Mouse (Mus musculus) heart, embryonic 11.5 days (tissue): ENCODE data around the gene Cdc6. TPM values are rescaled to one million over a fixed set of nuclear protein-coding genes. Genes with fewer than 3 reads are reported as not detected.
A peak's percentile ranks its signal among the peaks of the same experiment; 100 is the strongest.
"Not testable (repeated sequence)": the region's sequence is repeated elsewhere in the genome, so short reads cannot be mapped to it uniquely, and the experiment has no call there.

ENCODE experiments used
- ATAC-seq: fragments of 200-750 bp; cut with Nextera tagmentation; replicated peaks from 2 replicates; pipeline ENCODE4 v1.8.0; 2017; ENCODE audit warnings: moderate library complexity; ENCODE audit not compliant: insufficient number of reproducible peaks, low FRiP score, low TSS enrichment
- H3K27ac ChIP-seq: fragments of 300-500 bp; sonication (generic); 2 replicates; pipeline ENCODE4 v1.5.1; 2014; ENCODE audit warnings: mild to moderate bottlenecking, low read depth, low read length
- H3K27me3 ChIP-seq: fragments of 300-500 bp; sonication (generic); 2 replicates; pipeline ENCODE4 v1.6.1; 2014; ENCODE audit warnings: mild to moderate bottlenecking, low read length, mixed read lengths; ENCODE audit not compliant: control insufficient read depth, insufficient read depth
- H3K36me3 ChIP-seq: fragments of 300-500 bp; sonication (generic); 2 replicates; pipeline ENCODE4 v1.6.1; 2014; ENCODE audit warnings: mild to moderate bottlenecking, low read length, moderate library complexity, mixed read lengths; ENCODE audit not compliant: control insufficient read depth, insufficient read depth
- H3K4me1 ChIP-seq: fragments of 300-500 bp; sonication (generic); 2 replicates; pipeline ENCODE4 v1.6.1; 2014; ENCODE audit warnings: low read length; ENCODE audit not compliant: control insufficient read depth, insufficient read depth
- H3K4me2 ChIP-seq: fragments of 300-500 bp; sonication (generic); 2 replicates; pipeline ENCODE4 v1.6.1; 2014; ENCODE audit warnings: mild to moderate bottlenecking, moderate library complexity
- H3K4me3 ChIP-seq: fragments of 300-500 bp; sonication (generic); 2 replicates; pipeline ENCODE4 v1.5.1; 2014; ENCODE audit warnings: low read depth, low read length
- H3K9ac ChIP-seq: fragments of 300-500 bp; sonication (generic); 2 replicates; pipeline ENCODE4 v1.6.1; 2014; ENCODE audit warnings: mild to moderate bottlenecking, low read depth, low read length, moderate library complexity
- H3K9me3 ChIP-seq: fragments of 300-500 bp; sonication (generic); replicated peaks from 2 replicates; pipeline ENCODE4 v1.6.1; 2016; ENCODE audit warnings: low read length; ENCODE audit not compliant: control insufficient read depth
- WGBS: fragments of 180-500 bp; shearing (Covaris S2); extraction: QIAGEN DNeasy Blood & Tissue Kit; methylation state at CpG from one replicate; pipeline ENCODE4 v1.1.7; 2014; ENCODE audit not compliant: insufficient replicate concordance; 5-methylcytosine and 5-hydroxymethylcytosine counted together
- polyA plus RNA-seq: library from polyadenylated mRNA; unstranded; fragments of >200 nt; fragmentation: Nextera tagmentation; extraction: Ambion mirVana; gene quantifications from 2 replicates; pipeline ENCODE4 v1.2.1, GENCODE M21; 2014

Cdc6 gene
- polyA plus RNA-seq, 1 experiment from 2014 or later: 33.6 TPM

DNA sequence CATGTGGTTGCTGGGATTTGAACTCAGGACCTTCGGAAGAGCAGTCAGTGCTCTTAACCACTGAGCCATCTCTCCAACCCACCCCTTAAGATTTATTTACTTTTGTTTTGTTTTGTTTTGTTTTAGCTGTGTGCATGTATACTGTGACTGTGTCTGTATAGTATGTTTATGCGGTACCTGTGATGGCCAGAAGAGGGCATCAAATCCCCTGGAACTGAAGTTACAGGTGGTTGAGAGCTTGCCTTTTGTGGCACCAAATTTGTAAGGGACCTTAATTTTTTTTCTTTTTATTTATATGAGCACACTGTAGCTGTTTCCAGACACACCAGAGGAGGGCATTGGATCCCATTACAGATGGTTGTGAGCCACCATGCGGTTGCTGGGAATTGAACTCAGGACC is 8.8 kb downstream of the Cdc6 start:
- WGBS: 91% methylated on average over 3 of the region's 3 CpGs

DNA sequence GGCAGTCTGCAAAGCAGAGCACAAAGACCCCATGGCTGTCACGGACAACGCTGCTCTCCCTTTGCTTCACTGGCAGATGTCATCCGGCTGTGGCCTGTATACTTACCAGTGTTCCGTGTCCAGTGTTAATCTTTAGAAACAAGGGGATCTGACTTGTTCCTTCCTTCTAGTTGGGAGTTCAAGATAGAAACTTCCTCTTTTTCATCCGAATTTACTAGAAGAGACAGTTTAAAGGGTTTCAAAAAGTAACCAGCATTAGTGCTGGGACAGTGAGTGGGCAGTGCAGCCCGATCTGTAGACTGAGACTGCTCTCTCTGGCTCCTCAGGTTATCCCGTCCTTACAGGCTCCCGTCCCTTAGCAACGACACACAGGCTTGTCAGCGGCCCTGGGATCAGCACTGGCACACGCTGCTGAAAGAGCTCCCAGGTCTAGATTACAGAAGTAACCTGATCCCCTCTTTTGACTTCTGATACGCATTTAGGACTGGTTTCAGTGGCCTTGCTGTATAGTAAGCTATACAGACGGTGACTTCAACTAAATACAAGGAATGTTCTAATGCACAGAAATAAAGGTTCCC is 9.9 kb downstream of the Cdc6 start:
- Histone ChIP-seq H3K36me3 (peaks cover 23% of the 10 kb centered on the region), H3K27ac (peak overlapping the region; percentile 22; the same call in 1 of the 2 replicates)
- ATAC-seq: no peak

More for the DNA sequence above, 8.8 kb downstream of the Cdc6 start:
- H3K4me2 ChIP-seq, H3K4me3 ChIP-seq, H3K9ac ChIP-seq, H3K9me3 ChIP-seq, ATAC-seq, H3K27me3 ChIP-seq, H3K27ac ChIP-seq: not testable (repeated sequence)
- peaks cover 23% of the 10 kb centered on the region for H3K36me3 ChIP-seq
- H3K4me1 ChIP-seq: peaks cover 14% of the 10 kb centered on the region

GRCm38 (mm10) chr11:98918231-98918630 is 10.6 kb downstream of the Cdc6 start:
- Histone ChIP-seq H3K4me2 (peak overlapping the region; percentile 19; the same call in 1 of the 2 replicates), H3K36me3 (peaks cover 23% of the 10 kb centered on the region), H3K4me3 (no peak overlapping the region), H3K27me3 (no peaks in the 10 kb centered on the region), H3K9ac (no peak overlapping the region), H3K27ac (peak overlapping the region; percentile 22; the same call in 1 of the 2 replicates), H3K4me1 (peaks cover 14% of the 10 kb centered on the region), H3K9me3 (no peaks in the 10 kb centered on the region)
- no peak for ATAC-seq
- WGBS: 76% methylated on average over 9 of the region's 9 CpGs

More for the DNA sequence above, 9.9 kb downstream of the Cdc6 start:
- H3K9ac ChIP-seq: peak overlapping the region; percentile 34; the same call in 1 of the 2 replicates
- no peaks in the 10 kb centered on the region for H3K27me3 ChIP-seq
- H3K9me3 ChIP-seq: no peaks in the 10 kb centered on the region
- WGBS: 49% methylated on average over 13 of the region's 13 CpGs
- H3K4me3 ChIP-seq: no peak overlapping the region
- peaks cover 14% of the 10 kb centered on the region for H3K4me1 ChIP-seq
- peak overlapping the region; percentile 19; the same call in 1 of the 2 replicates for H3K4me2 ChIP-seq

- no peaks in the 10 kb centered on the region for H3K9me3 ChIP-seq
- WGBS: 90% methylated on average over 11 of the region's 11 CpGs
- H3K27me3 ChIP-seq: no peaks in the 10 kb centered on the region
- no peak for ATAC-seq
- no peak overlapping the region for H3K9ac ChIP-seq
- no peak overlapping the region for H3K4me2 ChIP-seq
- peaks cover 14% of the 10 kb centered on the region for H3K4me1 ChIP-seq
- no peak overlapping the region for H3K4me3 ChIP-seq
- H3K36me3 ChIP-seq: peaks cover 21% of the 10 kb centered on the region
- H3K27ac ChIP-seq: no peak overlapping the region
Observed at GRCm38 (mm10) chr11:98919009-98919408, 11.4 kb downstream of the Cdc6 start.

GRCm38 (mm10) chr11:98921813-98922212 is 14.2 kb downstream of the Cdc6 start:
- H3K4me1 ChIP-seq: peaks cover 35% of the 10 kb centered on the region
- not testable (repeated sequence) for H3K9me3 ChIP-seq, ATAC-seq, H3K9ac ChIP-seq, H3K27me3 ChIP-seq, H3K4me3 ChIP-seq, H3K4me2 ChIP-seq, H3K27ac ChIP-seq
- peaks cover 15% of the 10 kb centered on the region; the same call in 1 of the 2 replicates for H3K36me3 ChIP-seq
- 52% methylated on average over 15 of the region's 15 CpGs for WGBS

- H3K27me3 ChIP-seq, H3K4me2 ChIP-seq, ATAC-seq, H3K27ac ChIP-seq, H3K4me3 ChIP-seq, H3K9me3 ChIP-seq, H3K9ac ChIP-seq: not testable (repeated sequence)
- WGBS: 53% methylated on average over 10 of the region's 10 CpGs
- peaks cover 32% of the 10 kb centered on the region for H3K4me1 ChIP-seq
- H3K36me3 ChIP-seq: peaks cover 12% of the 10 kb centered on the region; the same call in 1 of the 2 replicates
Observed at GRCm38 (mm10) chr11:98922307-98922706, 14.7 kb downstream of the Cdc6 start.

DNA sequence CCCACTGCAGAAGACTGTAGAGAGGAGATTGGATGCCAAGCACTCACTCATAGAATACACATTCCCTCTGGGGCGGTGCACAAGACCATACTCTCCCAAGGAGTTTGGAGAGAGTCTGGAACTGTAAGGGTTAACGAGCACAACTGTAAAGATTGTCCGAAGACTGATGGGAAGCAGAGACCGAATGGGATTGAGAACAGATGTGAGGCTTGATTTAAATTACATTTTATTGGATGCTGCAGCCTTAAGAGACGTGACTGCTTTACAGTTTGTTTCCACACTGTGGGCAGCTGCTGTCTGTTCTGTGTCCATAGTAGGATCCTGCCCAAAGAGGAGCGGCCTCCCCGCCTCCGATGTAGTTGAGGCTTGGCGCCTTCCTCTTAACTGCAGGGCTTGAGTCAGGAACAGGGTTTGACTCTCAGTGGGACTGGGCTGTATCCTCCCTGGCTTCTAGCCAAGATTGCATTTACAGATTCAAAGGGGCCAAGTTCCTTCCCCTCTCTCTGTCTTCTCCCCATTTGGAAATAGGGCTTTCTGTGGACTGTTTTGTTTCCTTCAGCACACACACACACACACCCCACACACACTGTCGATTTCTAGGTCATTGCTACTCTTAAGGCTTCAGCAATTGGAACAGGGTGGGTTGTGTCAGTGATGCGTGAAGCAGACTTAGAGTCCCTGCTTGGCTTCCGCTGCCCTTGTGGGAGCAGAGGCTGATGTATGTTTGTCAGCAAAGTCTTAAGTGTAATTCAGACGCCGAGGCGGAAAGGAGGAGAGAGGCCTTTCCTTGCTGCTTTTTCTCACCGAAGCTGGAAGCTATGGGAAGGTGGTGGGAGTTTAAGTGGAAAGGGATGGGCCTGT is 15.5 kb downstream of the Cdc6 start:
- Histone ChIP-seq H3K27ac (peak overlapping the region; percentile 3; the same call in 1 of the 2 replicates), H3K36me3 (peaks cover 12% of the 10 kb centered on the region; the same call in 1 of the 2 replicates), H3K4me1 (peaks cover 29% of the 10 kb centered on the region)
- not testable (repeated sequence) for H3K4me2 ChIP-seq, ATAC-seq, H3K4me3 ChIP-seq, H3K27me3 ChIP-seq, H3K9me3 ChIP-seq, H3K9ac ChIP-seq
- 59% methylated on average over 16 of the region's 16 CpGs for WGBS

GRCm38 (mm10) chr11:98924633-98925175 is 17.1 kb downstream of the Cdc6 start:
- H3K4me3 ChIP-seq: no peak overlapping the region
- peaks cover 5% of the 10 kb centered on the region; the same call in 1 of the 2 replicates for H3K36me3 ChIP-seq
- H3K27ac ChIP-seq: 0 out of 2 replicates have a peak overlapping the region, but pooled peaks have one; percentile 22
- no peak overlapping the region for H3K4me2 ChIP-seq
- H3K9me3 ChIP-seq: no peaks in the 10 kb centered on the region
- peaks cover 43% of the 10 kb centered on the region for H3K4me1 ChIP-seq
- 48% methylated on average over 5 of the region's 5 CpGs for WGBS
- H3K9ac ChIP-seq: 0 out of 2 replicates have a peak overlapping the region, but pooled peaks have one; percentile 28
- ATAC-seq: no peak
- H3K27me3 ChIP-seq: no peaks in the 10 kb centered on the region
